Mouse (Mus musculus): ENCODE data around the gene Mymk.

GRCm38 (mm10) chr2:27032361-27032760 is 39.6 kb downstream of the Mymk start:
- no peak for TF ChIP-seq POLR2A (IDR thresholded peaks at IDR 0.05; ENCODE audit: borderline replicate concordance, low read depth, low read length)
- TF ChIP-seq CTCF (IDR thresholded peaks at IDR 0.05; ENCODE audit: low read depth, low read length) = no peak

Data from bone marrow macrophage, adult 2 months (primary cell).